Mouse (Mus musculus) intestine, embryonic 16.5 days (tissue): ENCODE data around the gene Gm49405. TPM values are rescaled to one million over a fixed set of nuclear protein-coding genes. Genes with fewer than 3 reads are reported as not detected.

Experiments used
- ATAC-seq: fragments of 200-750 bp; cut with Nextera tagmentation; 2 replicates; pipeline ENCODE4 v1.8.0; 2017; ENCODE audit warnings: moderate TSS enrichment, moderate library complexity
- H3K27ac ChIP-seq: fragments of 300-500 bp; sonication (generic); 2 replicates; pipeline ENCODE4 v1.5.1; 2014; ENCODE audit warnings: mild to moderate bottlenecking, low read length
- H3K27me3 ChIP-seq: fragments of 300-500 bp; sonication (generic); replicated peaks from 2 replicates; pipeline ENCODE4 v1.6.1; 2014; ENCODE audit warnings: low read length, control low read depth, mixed read lengths; ENCODE audit not compliant: control insufficient read depth, insufficient read depth
- H3K36me3 ChIP-seq: fragments of 300-500 bp; sonication (generic); 2 replicates; pipeline ENCODE4 v1.6.1; 2014; ENCODE audit warnings: low read length, control low read depth; ENCODE audit not compliant: control insufficient read depth, insufficient read depth
- H3K4me1 ChIP-seq: fragments of 300-500 bp; sonication (generic); 2 replicates; pipeline ENCODE4 v1.6.1; 2014; ENCODE audit warnings: low read length, control low read depth, mixed read lengths; ENCODE audit not compliant: control insufficient read depth, insufficient read depth
- H3K4me2 ChIP-seq: fragments of 300-500 bp; sonication (generic); 2 replicates; pipeline ENCODE4 v1.6.1; 2014; ENCODE audit warnings: low read depth, low read length, control low read depth
- H3K4me3 ChIP-seq: fragments of 300-500 bp; sonication (generic); 2 replicates; pipeline ENCODE4 v1.5.1; 2014; ENCODE audit warnings: mild to moderate bottlenecking, low read length
- H3K9ac ChIP-seq: fragments of 300-500 bp; sonication (generic); 2 replicates; pipeline ENCODE4 v1.6.1; 2014; ENCODE audit warnings: low read depth, low read length
- H3K9me3 ChIP-seq: fragments of 300-500 bp; sonication (generic); 2 replicates; pipeline ENCODE4 v1.6.1; 2016; ENCODE audit warnings: low read length, control low read depth; ENCODE audit not compliant: control insufficient read depth
- WGBS: fragments of 180-500 bp; shearing (Covaris S2); extraction: QIAGEN DNeasy Blood & Tissue Kit; methylation state at CpG from one replicate; pipeline ENCODE4 v1.1.7; 2014; 5-methylcytosine and 5-hydroxymethylcytosine counted together
- polyA plus RNA-seq: library from polyadenylated mRNA; unstranded; fragments of >200 nt; fragmentation: Nextera tagmentation; extraction: Ambion mirVana; gene quantifications from 2 replicates; pipeline ENCODE4 v1.2.1, GENCODE M21; 2015

The Gm49405 gene
- polyA plus RNA-seq, 1 experiment from 2014 or later = 2.4 TPM

DNA sequence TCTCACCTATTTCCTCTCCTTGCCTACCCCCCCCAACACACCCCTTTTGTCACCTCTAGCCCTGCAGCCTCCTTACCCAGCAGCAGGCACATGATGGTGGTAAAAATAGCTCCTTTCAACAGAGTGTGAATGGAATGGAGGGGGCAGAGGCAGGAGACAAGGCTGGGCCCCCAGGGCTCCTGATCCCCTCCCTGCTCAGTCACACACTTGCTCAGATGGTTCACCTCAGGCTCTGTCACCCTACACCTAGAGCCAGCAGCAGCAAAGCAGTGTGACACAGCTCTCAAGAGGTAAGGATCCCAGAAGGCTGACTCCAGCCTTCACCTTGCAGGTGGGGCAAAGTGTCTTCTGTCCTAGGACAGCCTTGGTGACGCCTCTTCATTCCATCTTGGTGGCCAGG lies 2.7 kb downstream of the Gm49405 start, which contains the start of gene Doc2g:
Doc2g (plus strand) TSS at position 202 of the 400 bp plus-strand sequence.
- Histone ChIP-seq H3K4me1 (peaks cover 23% of the 10 kb centered on the region), H3K9me3 (no peaks in the 10 kb centered on the region), H3K36me3 (peaks cover 9% of the 10 kb centered on the region), H3K4me3 (no peak within 1 kb of the TSS), H3K9ac (no peak within 1 kb of the TSS), H3K4me2 (no peak within 1 kb of the TSS), H3K27ac (no peak within 1 kb of the TSS), H3K27me3 (no peaks in the 10 kb centered on the region)
- ATAC-seq = no peak
- 65% methylated on average over 1 of the region's 1 CpGs for WGBS

DNA sequence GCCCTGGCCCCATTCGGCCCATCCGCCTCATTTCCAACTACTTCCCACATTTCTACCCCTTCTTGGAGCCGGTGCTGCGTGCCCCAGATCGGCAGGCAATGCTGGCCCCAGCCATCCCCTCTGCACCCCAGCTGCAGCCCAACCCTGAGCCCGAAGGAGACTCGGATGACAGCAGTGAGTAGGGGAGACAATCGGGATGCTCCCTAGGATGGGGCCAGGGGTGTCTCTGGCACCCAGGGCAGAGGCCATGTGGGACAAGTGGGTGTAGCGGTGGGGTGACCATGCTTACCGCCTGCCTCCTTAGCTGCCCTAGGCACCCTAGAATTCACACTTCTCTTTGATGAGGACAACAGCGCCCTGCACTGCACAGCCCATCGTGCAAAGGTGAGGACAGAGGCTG lies 3.2 kb downstream of the Gm49405 start:
- peaks cover 23% of the 10 kb centered on the region for H3K4me1 ChIP-seq
- H3K36me3 ChIP-seq = peaks cover 14% of the 10 kb centered on the region
- no peak for ATAC-seq
- no peaks in the 10 kb centered on the region for H3K27me3 ChIP-seq
- H3K27ac ChIP-seq = no peak overlapping the region
- no peaks in the 10 kb centered on the region for H3K9me3 ChIP-seq
- H3K9ac ChIP-seq = no peak overlapping the region
- no peak overlapping the region for H3K4me2 ChIP-seq
- WGBS = 75% methylated on average over 12 of the region's 12 CpGs
- no peak overlapping the region for H3K4me3 ChIP-seq

DNA sequence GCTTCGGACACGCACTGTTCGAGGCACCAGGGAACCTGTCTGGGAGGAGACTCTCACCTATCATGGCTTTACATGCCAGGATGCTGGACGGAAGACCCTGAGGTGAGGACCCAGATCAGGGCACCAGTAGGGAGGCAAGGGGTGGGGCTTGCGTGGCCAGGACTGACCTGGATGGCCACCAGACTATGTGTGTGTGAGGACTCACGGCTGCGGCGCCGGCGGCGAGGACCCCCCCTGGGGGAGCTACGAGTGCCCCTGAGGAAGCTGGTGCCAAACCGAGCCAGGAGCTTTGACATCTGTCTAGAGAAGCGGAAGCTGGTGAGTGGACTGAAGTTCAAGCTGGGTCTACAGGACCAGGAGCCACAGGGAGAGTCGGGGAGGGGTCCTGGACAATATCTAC lies 3.9 kb downstream of the Gm49405 start:
- 86% methylated on average over 15 of the region's 15 CpGs for WGBS
- H3K27me3 ChIP-seq = no peaks in the 10 kb centered on the region
- no peak overlapping the region for H3K27ac ChIP-seq
- no peaks in the 10 kb centered on the region for H3K9me3 ChIP-seq
- no peak overlapping the region for H3K9ac ChIP-seq
- peaks cover 18% of the 10 kb centered on the region for H3K36me3 ChIP-seq
- no peak overlapping the region for H3K4me2 ChIP-seq
- no peak overlapping the region for H3K4me3 ChIP-seq
- ATAC-seq = no peak
- peaks cover 22% of the 10 kb centered on the region for H3K4me1 ChIP-seq

DNA sequence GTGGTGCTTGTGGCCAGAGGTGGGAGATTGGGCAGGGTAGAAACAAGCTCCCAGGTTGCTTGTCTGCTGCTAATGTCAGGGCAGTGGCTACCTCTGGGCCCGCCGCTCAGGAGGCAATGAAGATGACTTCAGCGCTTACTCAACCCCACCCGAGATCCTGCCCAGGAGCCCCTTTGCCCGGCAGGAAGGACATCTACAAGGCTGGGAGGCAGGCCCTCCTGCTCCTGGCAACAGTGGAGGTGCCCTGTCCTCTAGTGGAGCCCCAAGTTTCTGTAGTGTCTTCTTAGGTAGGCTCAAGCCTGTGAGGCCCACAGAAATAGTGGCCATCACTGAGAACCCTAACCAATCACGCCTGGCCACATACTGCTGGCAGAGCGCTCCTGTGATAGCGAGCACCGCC lies 4.7 kb downstream of the Gm49405 start:
- H3K36me3 ChIP-seq = peaks cover 22% of the 10 kb centered on the region
- no peak overlapping the region for H3K4me2 ChIP-seq
- 83% methylated on average over 9 of the region's 9 CpGs for WGBS
- H3K27ac ChIP-seq = no peak overlapping the region
- ATAC-seq = no peak
- no peak overlapping the region for H3K9ac ChIP-seq
- no peaks in the 10 kb centered on the region for H3K27me3 ChIP-seq
- no peak overlapping the region for H3K4me3 ChIP-seq
- H3K4me1 ChIP-seq = peaks cover 16% of the 10 kb centered on the region
- no peaks in the 10 kb centered on the region for H3K9me3 ChIP-seq

DNA sequence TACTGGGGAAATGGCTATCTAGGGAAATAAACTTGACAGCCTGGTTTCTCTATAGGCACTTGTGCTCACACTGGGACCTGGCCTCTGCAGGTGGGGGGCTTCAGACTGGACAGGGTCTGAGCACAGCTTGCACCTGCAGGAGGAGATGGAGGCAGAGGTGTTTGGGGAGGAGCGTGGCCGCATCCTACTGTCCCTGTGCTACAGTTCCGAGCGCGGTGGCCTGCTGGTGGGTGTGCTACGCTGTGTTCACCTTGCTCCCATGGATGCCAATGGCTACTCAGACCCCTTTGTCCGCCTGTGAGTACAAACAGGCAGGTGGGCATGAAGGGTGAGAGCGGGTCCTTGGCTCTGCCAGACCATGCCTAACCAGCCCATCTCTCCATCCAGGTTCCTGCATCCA lies 5.5 kb downstream of the Gm49405 start:
- peaks cover 22% of the 10 kb centered on the region for H3K36me3 ChIP-seq
- 93% methylated on average over 8 of the region's 8 CpGs for WGBS

DNA sequence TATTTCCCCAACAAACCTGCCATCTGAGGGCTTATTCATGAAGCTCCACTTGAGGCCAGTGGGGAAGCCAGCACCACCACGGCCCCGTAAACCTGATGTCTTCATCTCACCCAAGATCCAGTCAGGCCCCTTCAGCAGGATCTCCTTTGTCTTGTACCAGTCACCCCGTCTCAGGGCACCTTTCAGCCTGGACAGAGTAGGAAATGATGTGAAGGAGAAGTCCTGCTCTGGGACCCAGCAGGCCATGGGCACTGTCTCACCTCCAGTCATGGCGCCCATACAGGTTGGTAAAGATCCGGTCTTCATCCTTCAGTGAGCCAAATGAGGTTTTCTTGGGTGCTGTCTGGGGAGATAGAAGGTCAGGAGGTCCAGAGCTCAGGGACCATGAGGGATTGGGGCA lies 10.7 kb downstream of the Gm49405 start:
- Histone ChIP-seq H3K4me3 (no peak overlapping the region), H3K9me3 (no peaks in the 10 kb centered on the region), H3K4me2 (peak overlapping the region; percentile 49; the same call in 1 of the 2 replicates), H3K27me3 (no peaks in the 10 kb centered on the region), H3K36me3 (peaks cover 22% of the 10 kb centered on the region), H3K27ac (no peak overlapping the region), H3K4me1 (peaks cover 9% of the 10 kb centered on the region), H3K9ac (no peak overlapping the region)
- no peak for ATAC-seq
- 94% methylated on average over 5 of the region's 5 CpGs for WGBS

More for the DNA sequence above, 5.5 kb downstream of the Gm49405 start:
- Histone ChIP-seq H3K27me3 (no peaks in the 10 kb centered on the region), H3K27ac (no peak overlapping the region), H3K4me1 (peaks cover 16% of the 10 kb centered on the region), H3K4me3 (no peak overlapping the region), H3K9ac (no peak overlapping the region), H3K4me2 (no peak overlapping the region), H3K9me3 (no peaks in the 10 kb centered on the region)
- no peak for ATAC-seq

DNA sequence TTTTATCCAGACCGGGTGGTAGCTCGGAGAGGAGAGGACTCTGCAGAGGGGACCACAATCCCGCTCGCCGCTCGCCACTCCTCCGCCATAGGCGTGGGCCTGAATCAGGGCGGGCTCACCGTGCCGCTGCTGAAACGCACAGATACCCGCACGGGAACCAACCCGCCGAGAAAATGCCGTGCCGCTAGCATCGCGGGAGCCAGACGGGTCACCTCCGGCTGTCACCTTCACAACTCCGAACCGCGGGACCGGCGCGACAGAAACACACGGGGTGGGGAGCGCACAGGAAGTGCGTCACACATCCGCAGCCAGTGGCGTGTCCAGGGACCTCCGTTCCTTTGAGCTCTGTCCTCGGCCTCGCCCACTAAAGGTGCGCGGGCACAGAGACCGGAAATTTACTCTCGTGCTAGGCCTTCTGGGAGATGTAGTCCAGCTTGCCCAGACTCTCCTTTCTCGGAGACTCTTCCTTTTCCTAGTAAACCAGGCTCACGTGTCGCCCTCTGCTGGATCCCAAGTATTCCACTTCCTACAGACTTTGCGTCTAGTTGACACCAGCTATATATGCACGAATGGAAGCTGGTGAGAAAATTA lies 12.1 kb downstream of the Gm49405 start, which contains the start of gene Ndufv1:
Ndufv1 (minus strand) TSS at position 375 of the 591 bp plus-strand sequence.
- peaks cover 18% of the 10 kb centered on the region for H3K36me3 ChIP-seq
- peak within 1 kb of the TSS; percentile 75 for H3K4me3 ChIP-seq
- peaks cover 9% of the 10 kb centered on the region for H3K4me1 ChIP-seq
- under 1% methylated on average over 45 of the region's 45 CpGs for WGBS
- peak within 1 kb of the TSS; percentile 79 for H3K9ac ChIP-seq
- peak; percentile 99 for ATAC-seq
- peak within 1 kb of the TSS; percentile 55 for H3K4me2 ChIP-seq
- H3K9me3 ChIP-seq = no peaks in the 10 kb centered on the region
- H3K27me3 ChIP-seq = no peaks in the 10 kb centered on the region
- H3K27ac ChIP-seq = peak within 1 kb of the TSS; percentile 40

DNA sequence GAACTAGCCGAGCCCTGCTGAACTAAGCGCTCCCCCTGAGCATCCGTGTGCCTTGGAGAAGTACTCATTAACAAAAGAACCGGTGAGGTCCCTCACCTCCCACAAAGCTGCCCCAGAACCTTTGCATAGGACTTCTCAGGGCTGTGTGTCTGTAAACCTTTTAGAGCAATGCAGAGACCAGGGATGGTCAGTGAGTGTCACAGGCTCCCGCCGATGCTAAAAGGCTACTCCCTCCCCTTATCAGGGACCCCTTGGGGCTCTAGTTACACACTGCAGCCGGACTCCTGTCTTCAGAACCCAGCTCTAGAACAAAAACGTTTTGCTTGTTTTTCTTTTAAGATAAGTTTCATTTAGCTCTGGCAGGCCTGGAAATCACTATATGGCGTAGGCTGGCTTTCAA lies 12.6 kb downstream of the Gm49405 start:
- peaks cover 14% of the 10 kb centered on the region; the same call in 1 of the 2 replicates for H3K36me3 ChIP-seq
- no peaks in the 10 kb centered on the region for H3K9me3 ChIP-seq
- peak overlapping the region; percentile 55 for H3K4me2 ChIP-seq
- peak; percentile 38 for ATAC-seq
- peak overlapping the region; percentile 62 for H3K9ac ChIP-seq
- peak overlapping the region; percentile 75 for H3K4me3 ChIP-seq
- peaks cover 9% of the 10 kb centered on the region for H3K4me1 ChIP-seq
- no peaks in the 10 kb centered on the region for H3K27me3 ChIP-seq
- WGBS = 18% methylated on average over 9 of the region's 9 CpGs
- H3K27ac ChIP-seq = no peak overlapping the region; the same call in 1 of the 2 replicates

DNA sequence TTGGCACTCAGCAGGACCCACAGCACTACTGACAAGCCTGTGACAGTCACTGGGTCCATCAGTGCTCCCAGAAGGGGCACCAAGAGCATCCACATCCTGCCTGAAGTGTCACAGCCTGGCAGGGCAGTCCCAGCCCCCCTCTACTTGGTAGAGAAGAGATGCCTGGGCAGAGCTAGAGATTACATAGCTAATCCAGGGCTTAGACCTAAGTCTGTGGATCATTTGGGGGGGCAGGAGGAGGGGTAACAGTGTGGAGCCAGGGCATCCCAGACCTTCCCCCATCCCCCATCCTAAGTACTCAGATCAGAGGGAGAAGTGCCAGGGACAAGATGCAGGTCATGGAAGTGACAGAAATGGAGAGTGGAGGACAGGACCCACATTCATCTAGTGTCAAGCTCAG lies 14.4 kb downstream of the Gm49405 start:
- Histone ChIP-seq H3K27me3 (no peaks in the 10 kb centered on the region), H3K9me3 (no peaks in the 10 kb centered on the region), H3K9ac (no peak overlapping the region), H3K27ac (no peak overlapping the region), H3K4me1 (peaks cover 21% of the 10 kb centered on the region), H3K36me3 (0 out of 2 replicates have a peak, but pooled peaks cover under 1% of the 10 kb centered on the region), H3K4me3 (no peak overlapping the region), H3K4me2 (no peak overlapping the region)
- no peak for ATAC-seq

DNA sequence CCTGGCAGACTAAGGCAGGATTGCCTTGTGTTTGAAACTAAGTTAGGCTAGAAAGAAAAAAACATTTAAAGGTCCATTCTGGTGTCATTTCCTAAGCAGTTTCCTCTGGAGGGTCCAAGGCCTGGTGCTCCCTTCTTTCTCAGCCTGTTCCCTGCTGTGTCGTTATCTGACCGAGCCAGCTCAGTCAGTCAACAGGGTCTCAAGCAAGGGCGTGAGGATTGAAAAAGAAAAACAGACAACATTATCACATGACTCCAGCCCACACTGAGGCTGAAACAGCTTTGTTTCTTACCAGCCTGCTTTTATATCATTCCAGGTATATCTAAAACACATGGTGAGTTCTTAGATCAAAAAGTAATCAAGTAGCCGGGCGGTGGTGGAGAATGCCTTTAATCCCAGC lies 15.2 kb downstream of the Gm49405 start:
- no peak overlapping the region for H3K27ac ChIP-seq
- H3K4me2 ChIP-seq = no peak overlapping the region
- no peaks in the 10 kb centered on the region for H3K27me3 ChIP-seq
- WGBS = 62% methylated on average over 5 of the region's 5 CpGs
- no peaks in the 10 kb centered on the region for H3K9me3 ChIP-seq
- no peaks in the 10 kb centered on the region for H3K36me3 ChIP-seq
- H3K4me3 ChIP-seq = no peak overlapping the region
- 0 out of 2 replicates have a peak overlapping the region, but pooled peaks have one; percentile 6 for H3K9ac ChIP-seq
- ATAC-seq = no peak
- H3K4me1 ChIP-seq = peaks cover 21% of the 10 kb centered on the region
